In the genomic region with DNA sequence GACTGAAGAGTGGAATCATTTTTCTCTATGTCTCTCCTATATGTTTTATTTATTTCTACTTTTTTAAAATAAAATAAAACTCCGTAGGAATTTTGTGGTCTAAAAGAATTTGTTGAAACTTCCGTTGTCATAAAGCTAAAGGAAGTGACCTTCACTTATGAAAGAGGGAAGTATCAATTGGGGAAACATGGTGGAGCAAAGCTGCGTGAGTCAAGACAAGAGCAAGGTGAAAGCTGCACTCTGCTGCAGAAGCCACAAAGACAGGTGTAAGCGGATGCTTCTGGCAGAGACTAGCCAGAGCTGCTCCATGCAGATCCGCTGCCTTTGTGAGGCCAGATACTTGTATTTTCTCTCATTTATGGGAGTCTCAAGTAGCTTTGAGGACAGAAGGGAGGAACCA, we compare ENCODE assay signal across 19 mouse cellular contexts. TPM values are rescaled to one million over a fixed set of nuclear protein-coding genes. Genes with fewer than 3 reads are reported as not detected.
"Had no signal": no experiment of that assay in that cellular context is flagged by ENCODE, and none has a peak within 500 bp of the region (broad histone marks: within the 10 kb centered on the region; RNA-seq: fewer than 3 reads in every experiment).

No protein-coding gene starts in this region.

- H3K4me3 ChIP-seq: limb, embryonic 12.5 days; liver, embryonic 13.5 days; lung, embryonic 15.5 days; midbrain, embryonic 12.5 days had no signal

- H3K27me3 ChIP-seq: limb, embryonic 12.5 days; liver, embryonic 13.5 days; lung, embryonic 15.5 days; midbrain, embryonic 12.5 days had no signal

- H3K27ac ChIP-seq: kidney, postnatal 0 days; limb, embryonic 12.5 days; liver, embryonic 13.5 days; lung, embryonic 15.5 days; midbrain, embryonic 12.5 days had no signal

- H3K4me1 ChIP-seq: limb, embryonic 12.5 days; liver, embryonic 13.5 days; lung, embryonic 15.5 days; midbrain, embryonic 12.5 days had no signal

- ATAC-seq: liver, postnatal 0 days; midbrain, embryonic 16.5 days had no signal

- H3K9me3 ChIP-seq: limb, embryonic 12.5 days; liver, embryonic 13.5 days; lung, embryonic 15.5 days; midbrain, embryonic 12.5 days had no signal

- DNase-seq: kidney, postnatal 36 days; layer of hippocampus, adult 9-11 months; layer of hippocampus, postnatal 36 days; liver; liver, embryonic 13.5 days; liver, postnatal 0 days; lung, postnatal 14 days; spleen, adult 18-20 months; thymus, postnatal 4 days had no signal

- H3K36me3 ChIP-seq: limb, embryonic 12.5 days; liver, embryonic 13.5 days; lung, embryonic 15.5 days; midbrain, embryonic 12.5 days had no signal

RNA-seq across cellular contexts. Expression of gene Ifnab, which starts 7.6 kb away (rescaled TPM):
- total RNA-seq: layer of hippocampus, adult 18-20 months; layer of hippocampus, postnatal 36 days; left cerebral cortex, postnatal 36 days; megakaryocyte-erythroid progenitor cell, adult 5-6 weeks had no signal
- polyA plus RNA-seq: kidney, postnatal 0 days; limb, embryonic 12.5 days; liver, embryonic 13.5 days; liver, postnatal 0 days; lung, embryonic 15.5 days; midbrain, embryonic 12.5 days; midbrain, embryonic 16.5 days; neural tube, embryonic 14.5 days; stomach, embryonic 16.5 days had no signal

RNA-seq across cellular contexts. Expression of gene Ifna2, which starts 15.1 kb away (rescaled TPM):
- total RNA-seq: layer of hippocampus, adult 18-20 months; layer of hippocampus, postnatal 36 days; left cerebral cortex, postnatal 36 days; megakaryocyte-erythroid progenitor cell, adult 5-6 weeks had no signal
- polyA plus RNA-seq: kidney, postnatal 0 days; limb, embryonic 12.5 days; liver, embryonic 13.5 days; liver, postnatal 0 days; lung, embryonic 15.5 days; midbrain, embryonic 12.5 days; midbrain, embryonic 16.5 days; neural tube, embryonic 14.5 days; stomach, embryonic 16.5 days had no signal

RNA-seq across cellular contexts. Expression of gene Ifna16, which starts 22.1 kb away (rescaled TPM):
- total RNA-seq: layer of hippocampus, adult 18-20 months; layer of hippocampus, postnatal 36 days; left cerebral cortex, postnatal 36 days; megakaryocyte-erythroid progenitor cell, adult 5-6 weeks had no signal
- polyA plus RNA-seq: kidney, postnatal 0 days; limb, embryonic 12.5 days; liver, embryonic 13.5 days; liver, postnatal 0 days; lung, embryonic 15.5 days; midbrain, embryonic 12.5 days; midbrain, embryonic 16.5 days; neural tube, embryonic 14.5 days; stomach, embryonic 16.5 days had no signal
